Mouse (Mus musculus) layer of hippocampus, postnatal 14 days (tissue): ENCODE data around the gene Nrbp1. TPM values are rescaled to one million over a fixed set of nuclear protein-coding genes. Genes with fewer than 3 reads are reported as not detected.

ENCODE experiments used
- total RNA-seq, 2 experiments: library from RNA; stranded (reverse); gene quantifications; 2 replicates each; pipeline ENCODE4 v1.2.3; 2021

Gene Nrbp1
- total RNA-seq, 2 experiments from 2014 or later = 77.7 to 79.7 TPM

Other genes starting within 250 kb of the Nrbp1 start
- gene Atraid, start 192.6 kb upstream of the Nrbp1 start, total RNA-seq = 10 to 100 TPM; 73.9 to 86.6 TPM
- 10 to 100 TPM; 12.4 to 13.3 TPM for gene Slc5a6, start 191.9 kb upstream of the Nrbp1 start, total RNA-seq
- 10 to 100 TPM; 15.6 to 17.5 TPM for gene Cad, start 186.1 kb upstream of the Nrbp1 start, total RNA-seq
- gene Dnajc5g, start 134.6 kb upstream of the Nrbp1 start, total RNA-seq = not detected
- 10 to 100 TPM; 56.9 to 61.1 TPM for gene Slc30a3, start 132.6 kb upstream of the Nrbp1 start, total RNA-seq
- gene Trim54, start 124.2 kb upstream of the Nrbp1 start, total RNA-seq = not detected
- not detected for gene Ucn, start 102.0 kb upstream of the Nrbp1 start, total RNA-seq
- 10 to 100 TPM; 41.3 to 46.9 TPM for gene Mpv17, start 86.6 kb upstream of the Nrbp1 start, total RNA-seq
- gene Gm29609, start 61.0 kb upstream of the Nrbp1 start, total RNA-seq = 1 to 10 TPM; 1.2 to 4.2 TPM
- gene Gtf3c2, start 60.7 kb upstream of the Nrbp1 start, total RNA-seq = 10 to 100 TPM; 61.2 to 64.7 TPM
- 10 to 100 TPM; 79.5 to 80.3 TPM for gene Snx17, start 47.6 kb upstream of the Nrbp1 start, total RNA-seq
- 10 to 100 TPM; 48.1 to 55.2 TPM for gene Eif2b4, start 47.4 kb upstream of the Nrbp1 start, total RNA-seq
- gene Zfp513, start 38.6 kb upstream of the Nrbp1 start, total RNA-seq = 10 to 100 TPM; 25.5 to 31.3 TPM
- 10 to 100 TPM; 84.9 to 85.7 TPM for gene Ppm1g, start 20.2 kb upstream of the Nrbp1 start, total RNA-seq
- not detected for gene Gm9970, start 368 bp downstream of the Nrbp1 start, total RNA-seq
- 1 to 10 TPM; 1.3 to 1.9 TPM for gene Krtcap3, start 10.8 kb downstream of the Nrbp1 start, total RNA-seq
- gene Ift172, start 50.3 kb downstream of the Nrbp1 start, total RNA-seq = 10 to 100 TPM; 76.4 to 83.3 TPM
- gene Fndc4, start 55.2 kb downstream of the Nrbp1 start, total RNA-seq = 100 to 1,000 TPM; 160 to 164 TPM
- under 1 TPM; 0.21 to 0.53 TPM for gene Gckr, start 56.6 kb downstream of the Nrbp1 start, total RNA-seq
- 10 to 100 TPM; 41.6 to 46.0 TPM for gene Zfp512, start 211.6 kb downstream of the Nrbp1 start, total RNA-seq
- gene 4930548H24Rik, start 244.9 kb downstream of the Nrbp1 start, total RNA-seq = under 1 TPM; 0.16 to 0.21 TPM